Mouse (Mus musculus) heart, postnatal 10 days (tissue): ENCODE results near the gene Rnf157. TPM values are rescaled to one million over a fixed set of nuclear protein-coding genes. Genes with fewer than 3 reads are reported as not detected.

Experiments used
- DNase-seq, 2 experiments: peaks; one replicate each; pipeline ENCODE4 v3.0.0; 2021
- intact Hi-C: fragments of 180-260 bp; cut with DNase I; formaldehyde crosslinking; loops from one replicate; pipeline ENCODE4 v1.15.1; 2025
- total RNA-seq, 2 experiments: library from RNA; stranded (reverse); gene quantifications; 2 replicates each; pipeline ENCODE4 v1.2.3; 2021

The Rnf157 gene
- total RNA-seq, 2 experiments from 2014 or later: 10.0 TPM

DNA sequence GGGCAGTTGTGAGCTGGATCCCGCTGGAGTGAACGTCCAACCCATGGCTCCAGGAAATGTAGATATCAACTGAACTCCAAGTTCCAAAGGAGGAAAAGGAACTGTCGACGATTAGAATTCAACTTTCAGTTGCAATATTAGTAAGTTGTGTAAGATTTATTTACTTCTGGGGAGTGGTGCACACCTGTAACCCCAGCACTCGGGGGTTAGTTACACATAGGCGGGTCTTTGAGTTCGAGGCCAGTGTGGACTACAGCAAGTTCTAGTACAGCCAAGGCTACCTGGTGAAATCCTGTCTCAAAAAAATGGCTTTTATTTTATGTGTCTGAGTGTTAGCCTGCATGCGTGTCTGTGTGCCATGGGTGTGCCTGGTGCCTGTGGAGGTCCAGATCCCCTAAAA, 59.3 kb downstream of the Rnf157 start:
- DNase-seq: no peak
- intact Hi-C loops: no loop called here

DNA sequence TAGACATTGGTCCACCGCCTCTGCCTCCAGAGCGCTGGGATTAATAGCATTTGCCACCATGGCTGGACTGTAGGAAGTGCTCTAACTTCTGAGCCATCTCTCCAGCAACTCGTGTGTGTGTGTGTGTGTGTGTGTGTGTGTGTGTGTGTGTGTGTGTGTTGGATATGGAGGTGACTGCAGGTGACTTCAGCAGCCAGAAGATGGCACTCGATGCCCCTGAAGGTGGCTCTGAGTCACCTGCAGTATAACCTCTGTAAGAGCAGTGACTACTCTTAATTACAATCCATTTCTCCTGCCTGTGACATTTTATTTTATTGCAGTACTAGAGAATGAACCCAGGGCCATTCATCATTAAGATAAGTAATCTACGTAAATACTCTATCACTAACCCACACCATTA, 61.5 kb downstream of the Rnf157 start:
- intact Hi-C loops: no loop called here
- DNase-seq: no peak

DNA sequence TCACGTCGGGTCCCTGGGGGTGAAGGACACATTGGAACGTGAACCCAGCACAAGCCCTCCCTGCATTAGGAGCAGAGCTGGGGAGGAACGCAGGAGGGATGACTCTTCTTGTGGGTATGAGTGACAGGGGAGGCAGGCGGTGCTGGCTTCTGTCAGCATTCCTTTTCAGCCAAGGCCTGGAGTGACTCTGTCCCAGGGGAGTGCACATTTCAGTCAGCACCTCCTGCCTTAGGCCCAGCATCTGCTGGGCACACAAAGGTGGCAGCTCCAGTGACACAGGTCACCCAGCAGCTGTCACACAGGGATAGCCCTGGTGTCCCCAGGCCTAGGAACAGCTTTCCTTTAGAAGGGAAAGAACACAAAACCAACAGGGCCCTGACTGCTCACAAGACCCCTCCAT, 64.9 kb downstream of the Rnf157 start:
- intact Hi-C loops: no loop called here
- DNase-seq: no peak

DNA sequence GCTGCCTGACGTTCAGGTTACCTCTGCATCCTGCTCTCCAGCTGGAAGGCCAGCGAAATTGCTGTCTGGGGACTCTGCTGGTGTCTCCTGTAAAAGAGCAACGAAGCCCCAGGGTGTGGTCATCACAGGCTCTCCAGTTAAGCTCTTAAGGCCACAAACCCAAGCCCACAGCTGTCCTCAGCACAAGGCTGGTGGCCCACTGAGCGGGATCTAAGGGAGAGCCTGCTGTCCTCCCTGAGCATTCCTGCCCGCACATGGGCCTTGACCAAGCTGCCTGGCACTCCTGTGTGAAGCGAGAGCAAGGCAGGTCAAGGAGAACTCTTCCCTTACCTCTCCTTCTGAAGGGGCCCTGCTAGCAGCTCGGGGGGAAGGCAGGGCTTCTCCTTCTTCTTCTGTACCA, 65.8 kb downstream of the Rnf157 start:
- intact Hi-C loops: no loop called here
- no peak for DNase-seq

DNA sequence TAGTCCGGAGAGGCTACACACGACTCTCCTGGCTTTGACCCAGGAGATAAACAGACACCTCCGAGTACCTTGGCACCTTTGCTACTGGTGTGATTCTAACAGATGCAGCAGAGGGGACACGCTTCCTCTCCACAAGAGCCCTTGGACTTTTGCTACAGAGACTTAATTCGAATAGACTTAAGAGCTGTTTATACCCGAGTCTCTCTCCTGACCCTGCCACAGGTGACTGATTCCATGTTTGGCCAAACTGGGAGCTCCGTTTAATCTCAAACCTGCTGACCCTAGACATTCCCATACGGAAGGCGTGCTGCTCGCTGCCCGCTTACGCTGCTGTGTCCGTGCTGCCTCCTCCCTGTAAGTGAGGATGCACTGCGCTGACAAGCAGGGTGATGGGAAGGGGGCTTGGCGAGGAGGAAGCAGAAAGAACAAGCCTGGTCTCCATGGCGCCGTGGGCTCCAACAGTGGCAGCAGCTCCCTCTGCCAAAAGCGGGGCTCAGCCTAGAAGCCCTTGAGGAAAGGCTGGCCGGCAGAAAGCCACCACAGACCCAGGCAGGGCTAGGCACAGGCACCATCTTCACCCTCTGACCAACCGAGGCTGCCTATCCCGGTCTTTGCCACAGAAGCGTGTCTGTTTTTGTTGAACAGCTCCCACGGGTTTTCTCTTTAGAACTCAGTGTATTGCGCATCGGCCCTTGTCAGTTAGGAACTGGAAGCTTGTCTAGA, 70.6 kb downstream of the Rnf157 start:
- intact Hi-C loops: no loop called here
- no peak for DNase-seq

DNA sequence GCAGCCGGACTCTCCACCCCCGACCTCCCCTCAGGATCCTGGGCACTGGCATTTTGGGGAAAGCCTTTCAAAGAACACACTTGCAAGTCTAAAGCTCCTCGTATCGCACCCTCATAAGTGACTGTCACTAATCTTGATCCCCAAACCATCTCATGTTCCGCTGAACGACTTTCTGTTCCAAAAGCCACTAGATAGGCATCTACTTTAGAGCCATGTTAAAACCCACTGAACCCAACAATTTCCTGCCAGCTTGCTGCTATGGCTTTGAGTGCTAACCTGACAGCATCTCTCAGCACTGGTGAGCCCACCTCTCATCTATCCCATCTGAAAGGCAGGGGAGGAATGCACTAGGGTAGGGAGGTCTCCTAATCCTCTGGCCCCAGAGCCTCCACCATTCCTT, 75.3 kb downstream of the Rnf157 start:
- no peak for DNase-seq
- intact Hi-C loops: no loop called here

DNA sequence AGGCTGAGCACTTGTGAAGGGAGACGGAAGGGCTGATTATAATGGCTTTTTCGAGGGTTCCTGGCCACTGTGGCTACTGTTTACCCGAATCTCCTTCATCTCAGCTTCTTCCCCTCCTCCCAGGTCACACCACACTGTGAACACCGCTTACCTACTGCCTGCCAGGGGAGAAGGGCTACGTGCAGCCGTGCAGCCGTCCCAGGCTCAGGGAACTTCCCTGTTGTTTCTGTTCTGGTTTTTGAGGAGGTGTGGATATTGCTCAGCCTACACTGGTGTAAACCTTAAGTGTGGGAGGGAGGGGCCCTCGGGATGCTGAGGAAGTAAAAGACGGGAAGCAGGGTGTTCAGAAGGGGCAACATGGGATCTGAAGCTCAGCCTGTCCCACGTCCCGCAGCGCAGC, 75.8 kb downstream of the Rnf157 start:
- intact Hi-C loops: no loop called here
- DNase-seq: no peak

DNA sequence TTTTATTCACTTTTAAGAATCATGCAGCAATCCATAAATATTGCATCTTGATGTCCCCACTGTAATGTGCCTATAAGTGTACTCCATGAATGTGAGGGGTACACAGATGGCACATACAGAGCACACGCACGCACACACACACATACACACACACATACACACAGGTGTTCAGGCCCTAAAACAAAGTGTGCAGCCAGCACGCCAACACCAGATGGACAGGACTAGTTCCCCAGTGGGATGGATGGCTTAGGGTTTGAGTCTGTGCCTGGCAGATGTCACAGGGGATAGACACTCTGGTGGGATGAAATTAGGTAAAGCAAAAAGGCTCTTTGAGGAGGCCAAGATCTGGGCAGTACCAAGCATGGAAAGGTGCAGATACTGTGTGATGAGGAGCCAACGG, 76.4 kb downstream of the Rnf157 start:
- intact Hi-C loops: no loop called here
- no peak for DNase-seq

DNA sequence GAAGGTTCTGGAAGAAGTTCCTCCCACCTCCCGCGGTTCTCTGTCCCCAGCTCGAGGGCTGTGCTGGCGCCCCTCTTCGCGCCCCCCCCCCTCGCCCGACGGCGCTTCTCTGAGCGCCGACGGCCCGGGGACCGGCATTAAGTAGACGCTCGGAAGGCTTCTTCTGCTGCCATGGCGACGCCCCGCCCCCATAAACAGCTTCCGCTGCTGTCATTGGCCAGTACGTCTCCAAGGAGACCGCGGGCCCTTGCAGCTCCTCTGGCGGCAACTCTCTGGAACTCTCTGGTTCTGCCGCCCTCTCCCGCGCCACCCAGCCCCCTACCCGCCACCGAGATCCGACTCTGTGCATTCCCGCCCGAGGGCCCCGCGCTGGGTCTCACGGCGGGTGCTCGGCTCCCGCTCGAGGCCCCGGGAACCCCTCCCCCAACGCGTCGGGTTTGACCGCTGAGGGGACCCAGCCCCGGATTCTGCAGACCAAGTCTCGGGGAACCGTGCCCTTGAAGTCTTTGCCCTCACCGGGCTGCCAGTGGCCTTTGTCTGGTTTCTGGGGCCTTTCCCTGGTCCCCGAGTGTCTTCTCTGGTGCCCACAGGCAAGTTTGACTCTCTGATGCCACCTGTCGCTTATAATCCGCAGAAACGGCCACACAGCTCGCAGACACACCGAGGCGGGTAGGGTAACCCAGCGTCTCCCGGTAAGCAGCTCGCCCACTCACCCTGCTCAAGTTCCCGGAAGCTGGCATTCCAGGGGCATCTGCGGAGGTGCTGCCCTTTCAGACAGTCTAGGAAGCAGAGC, 77.4 kb downstream of the Rnf157 start, which contains the start of gene Foxj1:
Foxj1 (minus strand) TSS at position 156 of the 793 bp plus-strand sequence.
- DNase-seq: peak; percentile 98
- intact Hi-C loops: no loop called here

DNA sequence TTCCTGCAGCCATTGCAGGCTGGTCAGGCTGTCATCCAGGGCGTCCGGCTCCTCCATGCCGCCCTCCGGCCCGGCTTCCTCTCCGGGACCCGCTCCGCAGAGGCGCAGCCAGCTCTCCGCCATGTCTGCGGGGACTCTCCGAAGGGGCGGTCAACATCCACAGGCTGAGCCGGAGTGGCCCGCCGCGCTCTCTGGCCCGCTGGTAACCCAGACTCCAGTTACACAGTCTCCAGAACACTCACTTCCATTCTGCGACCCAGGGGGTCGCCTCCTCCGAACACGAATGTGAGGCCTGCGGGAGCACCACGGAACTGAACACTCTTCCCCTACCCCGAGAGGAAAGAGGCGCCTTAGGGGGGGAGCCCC, 78.4 kb downstream of the Rnf157 start:
- DNase-seq: no peak
- intact Hi-C loops: no loop called here

DNA sequence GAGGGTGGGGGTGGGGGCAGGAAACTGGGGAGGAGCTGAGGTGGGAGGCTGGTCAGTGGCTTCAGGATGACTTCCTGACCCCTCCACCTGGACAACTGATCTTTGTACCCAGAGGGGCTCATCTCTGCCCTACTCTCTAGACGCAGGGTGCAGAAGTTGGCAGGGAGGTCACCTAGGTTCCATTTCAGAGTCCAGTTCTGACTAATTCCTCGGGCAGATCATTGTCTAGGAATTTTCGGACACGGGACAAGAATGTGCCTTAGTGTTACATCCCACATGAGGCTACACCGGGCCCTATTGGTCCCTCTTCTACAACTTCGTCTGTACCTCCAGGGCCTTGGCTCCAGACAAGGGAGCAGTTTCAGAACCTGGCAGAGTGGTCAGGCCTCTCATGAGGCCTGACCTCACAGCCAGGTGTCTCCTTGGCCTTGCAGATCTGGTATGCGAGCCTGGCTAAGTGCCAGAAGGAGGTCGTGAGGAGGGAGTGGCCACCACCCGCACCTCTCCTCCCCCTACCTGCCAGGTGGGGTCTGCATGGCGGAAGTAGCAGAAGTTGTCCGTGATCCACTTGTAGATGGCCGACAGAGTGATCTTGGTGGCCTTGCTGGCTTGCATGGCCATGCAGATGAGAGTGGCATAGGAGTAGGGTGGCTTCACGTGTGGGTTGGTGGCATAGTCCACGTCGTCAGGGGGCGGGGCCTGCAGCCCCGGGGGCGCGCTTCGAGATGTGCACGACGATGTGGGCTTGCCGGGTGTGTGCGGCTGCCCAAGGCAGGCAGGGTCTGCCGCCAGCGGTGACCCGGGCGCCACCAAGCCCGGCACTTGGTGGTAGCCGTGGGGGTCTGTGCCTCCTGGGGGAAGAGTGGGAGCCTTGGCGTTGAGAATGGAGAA, 79.1 kb downstream of the Rnf157 start:
- intact Hi-C loops: no loop called here
- no peak for DNase-seq

DNA sequence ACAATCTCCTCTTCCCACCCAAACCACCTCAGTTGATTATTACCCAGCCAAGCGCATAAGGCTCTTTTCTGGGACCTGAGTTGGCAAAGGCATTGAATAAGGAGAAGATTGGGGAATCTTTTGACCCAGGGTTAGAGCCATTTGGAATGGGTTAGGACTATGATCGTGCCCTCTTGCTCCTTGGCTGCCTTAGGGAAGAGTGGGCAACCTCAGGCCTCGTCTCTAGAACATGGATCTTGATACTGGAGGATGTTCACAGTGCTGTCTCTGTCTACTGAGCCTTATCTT, 79.9 kb downstream of the Rnf157 start:
- DNase-seq: no peak
- intact Hi-C loops: no loop called here

DNA sequence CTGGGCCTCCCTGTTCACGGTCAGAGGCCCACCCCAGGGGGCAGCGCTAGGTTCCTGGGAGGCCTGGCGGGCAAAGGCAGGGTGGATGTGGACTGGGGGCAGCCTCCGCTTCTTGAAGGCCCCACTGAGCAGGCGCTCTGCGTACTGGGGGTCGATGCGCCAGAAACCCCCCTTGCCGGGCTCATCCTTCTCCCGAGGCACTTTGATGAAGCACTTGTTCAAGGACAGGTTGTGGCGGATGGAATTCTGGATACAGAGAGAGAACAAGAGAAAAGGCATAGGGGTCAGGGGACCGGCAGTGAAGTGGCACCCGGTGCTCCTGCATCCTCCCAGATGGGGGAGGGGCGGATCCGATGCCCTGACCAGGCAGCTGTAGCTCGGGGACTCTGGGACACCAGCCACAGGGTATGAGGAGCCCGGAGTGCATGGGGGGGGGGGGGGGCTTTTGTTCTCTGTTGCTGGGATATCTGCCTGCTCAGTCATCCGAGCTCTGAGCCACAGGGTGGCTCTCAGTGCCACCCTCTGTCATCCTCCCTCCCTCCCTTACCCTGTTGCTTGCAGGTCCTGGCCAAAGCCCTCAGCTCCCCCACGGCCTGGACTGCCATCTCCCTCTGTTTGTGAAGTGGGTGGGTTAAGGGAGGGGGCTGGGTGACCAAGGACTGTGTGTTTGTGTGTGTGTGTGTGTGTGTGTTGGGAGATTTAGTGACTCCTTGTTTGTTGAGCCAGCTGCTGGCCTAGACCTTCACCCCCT, 80.4 kb downstream of the Rnf157 start:
- intact Hi-C loops: no loop called here
- no peak for DNase-seq

DNA sequence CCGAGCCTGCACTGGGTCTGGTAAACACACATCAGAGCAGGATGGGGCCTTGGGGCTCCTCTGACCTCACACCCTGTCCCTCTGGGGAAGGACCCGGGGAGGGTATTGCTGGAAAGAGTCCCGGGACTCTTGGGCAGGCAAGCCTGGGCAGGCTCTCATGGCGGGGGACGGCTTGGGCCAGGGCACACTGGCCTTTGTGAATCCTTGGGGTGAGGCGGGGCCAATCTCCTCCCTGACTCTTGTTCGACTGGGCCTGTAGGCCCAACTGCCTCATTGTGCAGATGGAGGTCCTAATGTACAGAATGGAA, 82.7 kb downstream of the Rnf157 start:
- intact Hi-C loops: no loop called here
- no peak for DNase-seq

DNA sequence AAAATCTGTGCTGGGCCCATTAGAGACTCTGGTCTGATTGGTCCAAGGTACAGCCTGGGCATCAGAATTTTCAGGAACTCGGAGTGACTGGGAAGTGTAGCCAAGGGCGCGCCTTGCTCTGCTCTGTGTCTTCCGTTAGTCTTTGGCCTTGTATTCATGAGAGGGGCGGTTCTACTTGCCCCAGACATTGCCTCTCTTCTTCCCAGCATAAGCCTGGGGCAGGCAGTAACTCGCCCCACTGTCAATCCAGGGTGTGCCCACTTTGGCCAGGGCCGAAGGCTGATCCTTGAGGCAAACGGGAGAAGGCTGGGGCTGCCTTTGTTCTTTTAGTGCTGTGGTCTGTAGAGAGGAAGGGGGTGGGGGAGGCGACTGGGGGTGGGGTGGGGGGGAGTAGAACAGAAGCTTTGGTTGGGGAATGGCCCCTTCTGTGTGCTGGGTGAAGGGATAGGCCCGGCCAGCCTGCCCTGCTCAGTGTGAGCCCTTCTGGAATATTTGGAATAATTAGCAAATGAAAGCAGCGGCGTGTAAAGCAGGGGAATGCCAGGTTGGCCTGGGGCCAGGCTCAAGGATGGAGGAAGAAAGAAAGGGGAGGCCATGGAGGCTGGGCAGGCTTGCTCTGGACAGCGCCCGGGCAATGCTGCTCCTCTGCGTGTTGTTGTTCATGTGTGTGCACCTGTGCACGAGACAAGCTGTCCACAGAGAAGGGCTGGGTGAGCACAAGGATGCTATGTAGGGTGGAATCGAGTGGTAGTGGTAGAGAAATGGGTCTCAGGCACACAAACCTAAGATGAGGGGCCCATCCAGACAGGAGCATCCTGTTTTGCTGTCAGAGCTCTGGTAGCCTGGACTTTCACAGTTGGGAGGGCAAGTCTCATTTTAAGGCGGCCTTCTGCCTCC, 83.3 kb downstream of the Rnf157 start:
- intact Hi-C loops: no loop called here

DNA sequence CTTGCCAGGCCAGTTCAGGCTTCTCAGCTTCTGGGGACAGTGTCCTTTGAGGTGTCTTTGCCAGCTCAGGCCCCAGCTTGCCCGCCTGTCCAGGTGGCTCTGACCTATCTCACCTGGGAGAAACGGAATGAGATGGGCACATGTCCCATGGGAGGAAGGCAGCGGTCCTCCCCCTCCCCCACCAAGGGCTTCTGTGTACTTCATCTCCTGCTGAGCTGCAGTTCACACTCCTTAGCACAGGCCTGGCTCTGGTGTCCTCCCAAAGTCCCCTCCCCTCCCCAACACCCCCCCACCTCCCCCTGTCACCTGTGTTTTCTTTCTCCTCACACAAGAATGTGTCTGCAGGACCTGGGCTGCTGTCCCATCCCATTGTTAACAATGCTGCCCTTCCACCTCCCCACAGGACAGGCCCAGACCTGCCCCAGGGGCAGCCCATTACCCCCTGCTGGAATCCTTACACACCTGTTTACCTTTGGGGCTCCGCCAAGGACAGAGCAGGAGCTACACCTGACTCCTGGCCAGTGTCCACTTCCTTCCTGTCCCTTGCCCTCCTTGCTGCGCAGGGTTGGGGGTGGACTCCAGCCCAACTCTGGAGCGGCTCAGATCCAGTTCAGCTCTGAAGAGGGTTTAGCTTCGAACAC, 85.7 kb downstream of the Rnf157 start:
- no peak for DNase-seq
- intact Hi-C loops: no loop called here

More for the DNA sequence above, 83.3 kb downstream of the Rnf157 start:
- peak in 1 of 2 experiments; percentile 20 for DNase-seq

DNA sequence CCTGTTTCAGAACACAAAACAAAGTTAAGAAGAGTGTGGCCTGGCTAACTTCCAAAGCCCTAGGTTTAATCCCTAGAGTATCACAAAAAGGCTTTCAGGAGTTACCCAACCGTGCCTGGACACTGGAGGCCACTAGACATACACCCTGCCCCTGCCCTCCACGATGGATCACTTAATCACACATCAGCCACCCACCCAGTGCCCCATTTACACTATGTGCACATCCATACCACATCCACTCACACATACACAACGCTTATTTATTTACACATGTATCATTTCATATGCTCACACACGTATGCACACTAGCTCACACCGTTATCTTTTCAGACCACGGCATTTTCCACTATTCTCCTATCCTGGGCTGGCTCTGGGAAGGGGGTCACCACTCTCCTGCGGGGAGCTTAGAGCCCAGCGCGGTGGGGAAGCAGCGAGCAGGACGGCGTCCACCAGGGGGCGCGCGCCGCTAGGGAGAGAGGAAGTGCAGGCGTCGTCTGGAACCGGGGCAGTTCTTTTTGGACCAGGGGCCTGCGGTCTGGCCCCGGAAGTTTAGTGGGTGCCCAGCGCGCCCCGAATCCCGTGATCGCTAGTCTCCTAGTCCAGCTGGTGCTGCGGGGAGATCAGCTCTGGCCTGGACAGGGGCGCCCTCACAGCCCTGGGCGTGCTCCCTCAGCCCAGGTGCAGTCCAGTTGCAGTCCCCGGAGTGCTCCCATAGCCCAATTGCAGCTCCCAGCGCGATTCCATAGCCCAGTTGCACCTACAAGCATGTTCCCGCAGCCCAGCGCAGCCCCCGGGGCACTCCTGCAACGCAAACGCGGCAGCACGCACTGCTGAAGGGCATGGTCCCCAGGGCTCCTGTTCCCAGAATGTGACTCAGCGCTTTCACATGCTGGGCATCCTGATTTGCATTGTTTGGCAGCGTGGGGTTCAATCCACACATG, 93.8 kb downstream of the Rnf157 start:
- intact Hi-C loops: loop anchor here (1.0 kb wide), 3 partner anchors 49 to 145 kb away; no protein-coding TSS in a partner anchor
- peak; percentile 85 to 92 for DNase-seq

DNA sequence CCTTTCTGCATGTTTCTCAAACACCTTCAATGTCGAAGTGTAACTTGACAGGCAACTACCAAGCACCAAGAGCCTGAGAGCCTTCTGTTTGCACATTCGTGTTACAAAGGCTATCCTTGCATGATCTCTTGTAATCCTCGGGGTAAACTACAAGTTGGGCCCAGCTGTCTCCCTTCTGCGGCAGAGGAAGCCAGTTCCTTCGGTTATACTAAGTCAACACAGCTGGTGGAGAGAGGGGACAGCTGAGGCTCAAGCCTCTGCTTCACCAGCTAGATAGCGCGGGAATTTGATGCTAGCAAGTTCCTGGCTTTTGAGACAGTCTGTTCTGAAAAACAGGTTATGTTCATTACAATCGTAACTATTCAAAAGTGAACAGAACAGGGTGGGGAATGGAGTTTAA, 100.5 kb downstream of the Rnf157 start:
- intact Hi-C loops: no loop called here
- peak; percentile 27 to 31 for DNase-seq
